Mouse (Mus musculus) urinary bladder, postnatal 36 days (tissue): ENCODE measurements at regions not wholly inside any gene's neighbourhood (a gene's known extent, or its start where the extent isn't known, plus 50 kb on each side); places are given as distances from the start of the nearest gene placed in this dataset.

Source experiments
- DNase-seq, 2 experiments: peaks; one replicate each; pipeline ENCODE4 v3.0.0; 2022; ENCODE audit warnings: low spot score in 2 of 2, mixed read lengths in 1 of 2

- no peak for DNase-seq
These were observed 122.5 kb upstream of the Twist2 start for GRCm38 (mm10) chr1:91678789-91679188.

DNA sequence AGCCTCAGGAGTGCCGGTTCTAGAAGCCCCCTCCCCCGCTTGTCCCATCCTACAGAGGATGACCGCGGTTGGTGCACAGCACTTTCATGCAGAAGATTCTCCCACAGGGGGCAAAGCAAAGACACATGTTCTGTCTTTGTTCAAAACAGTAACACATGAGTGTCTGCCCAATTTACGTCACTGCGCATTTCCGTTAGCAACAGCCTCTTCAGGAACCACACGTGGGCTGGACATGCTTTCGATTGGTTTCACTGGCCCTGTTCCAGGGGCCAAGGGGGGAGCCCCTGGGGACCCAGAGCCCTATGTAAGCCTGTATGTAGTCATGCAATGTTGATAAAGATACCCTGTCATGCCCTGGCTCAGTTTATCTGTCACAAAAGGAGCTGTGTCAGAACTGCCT is 116.2 kb upstream of the Twist2 start:
- no peak for DNase-seq

DNA sequence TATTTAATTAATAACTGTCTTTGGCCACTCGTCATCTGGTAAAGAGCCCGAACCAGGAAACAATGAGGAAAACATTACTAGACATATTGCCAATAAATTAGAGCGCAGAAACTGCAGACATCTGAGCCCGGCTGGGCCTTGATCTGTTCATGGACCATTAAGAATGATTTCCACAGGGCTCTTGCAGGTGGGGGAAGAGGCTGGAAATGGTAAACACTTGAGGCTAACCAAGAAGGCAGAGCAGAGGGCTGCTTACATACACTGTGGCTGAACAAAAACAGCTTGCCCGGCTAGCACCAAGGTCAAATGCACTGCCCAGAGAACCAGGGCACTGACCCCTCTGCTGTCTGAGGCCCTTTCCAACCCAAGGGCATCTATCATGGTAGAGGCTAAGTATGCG is 115.5 kb upstream of the Twist2 start:
- no peak for DNase-seq

DNA sequence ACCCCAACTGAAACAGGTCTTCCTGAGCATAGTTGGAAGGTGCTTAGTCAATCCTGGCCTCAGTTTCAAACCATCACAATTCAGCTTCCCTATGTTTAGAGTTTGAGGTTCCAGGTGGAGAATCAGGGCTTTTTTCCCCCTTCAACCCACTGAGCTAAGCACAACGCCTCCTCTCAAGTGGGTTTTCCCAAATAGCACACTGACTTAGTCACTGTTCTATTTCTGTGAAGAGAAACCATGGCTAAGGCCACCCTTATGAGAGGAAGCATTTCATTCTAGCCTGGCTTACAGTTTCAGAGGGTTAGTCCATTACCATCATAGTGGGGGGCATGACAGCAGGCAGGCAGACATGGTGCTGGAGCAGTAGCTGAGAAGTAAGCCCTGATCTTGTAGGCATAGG is 109.7 kb upstream of the Twist2 start:
- no peak for DNase-seq

GRCm38 (mm10) chr1:91692709-91693460 is 108.4 kb upstream of the Twist2 start:
- no peak for DNase-seq

GRCm38 (mm10) chr1:91697053-91697452 is 104.2 kb upstream of the Twist2 start:
- DNase-seq = no peak

DNA sequence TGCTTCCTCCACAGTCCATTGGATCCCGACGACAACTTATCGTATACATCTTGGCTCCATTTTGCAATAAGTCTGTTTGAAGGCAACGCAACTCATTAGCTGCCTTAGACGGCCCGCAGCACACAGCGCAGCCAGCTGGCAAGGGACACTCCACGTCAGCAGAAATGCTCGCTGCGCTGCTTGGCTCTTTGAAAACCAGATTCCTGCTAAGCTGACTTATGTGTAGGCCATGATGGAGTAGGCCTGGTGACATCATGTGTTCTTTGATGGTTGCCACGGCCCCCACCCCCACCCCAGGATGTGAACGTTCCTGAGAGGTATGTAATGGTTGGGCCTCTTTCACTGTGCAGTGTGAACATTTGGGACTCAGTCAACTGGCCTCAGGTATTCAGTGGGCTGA is 99.8 kb upstream of the Twist2 start:
- DNase-seq = no peak

GRCm38 (mm10) chr1:91702021-91702420 is 99.2 kb upstream of the Twist2 start:
- no peak for DNase-seq

GRCm38 (mm10) chr1:91702737-91703136 is 98.5 kb upstream of the Twist2 start:
- DNase-seq = no peak

DNA sequence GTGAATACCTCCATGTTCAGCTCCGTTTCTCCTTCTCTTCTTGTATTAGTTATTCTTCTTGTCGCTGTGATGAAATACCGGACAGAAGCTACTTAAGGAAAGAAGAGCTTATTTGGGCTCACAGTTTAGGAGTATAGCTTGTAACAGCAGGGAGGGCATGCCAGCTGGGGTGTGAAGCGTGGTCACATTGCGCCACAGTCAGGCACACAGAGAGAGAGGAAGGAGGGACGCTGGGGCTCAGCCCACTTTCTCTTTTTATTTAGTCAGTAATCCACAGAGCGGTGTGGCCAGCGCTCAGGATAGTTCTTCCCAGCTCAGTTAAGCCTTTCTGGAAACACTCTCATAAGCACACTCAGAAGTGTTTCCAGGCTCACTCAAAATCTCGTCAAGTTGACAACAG is 95.8 kb upstream of the Twist2 start:
- peak in 1 of 2 experiments; percentile 48 for DNase-seq

GRCm38 (mm10) chr1:91708550-91709243 is 92.6 kb upstream of the Twist2 start:
- no peak for DNase-seq

DNA sequence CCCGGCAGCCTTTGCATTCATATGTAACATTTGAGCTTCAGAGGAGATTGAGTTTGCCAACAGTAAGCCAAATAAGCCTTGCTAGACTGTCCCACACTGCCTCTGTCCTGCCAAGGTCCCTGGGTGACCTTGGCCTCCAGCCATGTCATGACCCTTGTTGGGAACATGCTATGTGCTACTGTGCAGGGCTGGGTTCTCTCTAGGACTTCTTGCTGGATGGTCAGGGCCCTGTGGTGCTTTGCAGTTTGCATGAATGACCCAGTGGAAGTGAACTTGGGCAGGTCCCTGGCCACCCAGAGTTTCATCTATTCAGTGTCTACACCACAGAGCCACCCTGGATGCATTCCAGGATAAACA is 92.0 kb upstream of the Twist2 start:
- no peak for DNase-seq

- no peak for DNase-seq
These were observed 88.1 kb upstream of the Twist2 start for GRCm38 (mm10) chr1:91713131-91713530.

DNA sequence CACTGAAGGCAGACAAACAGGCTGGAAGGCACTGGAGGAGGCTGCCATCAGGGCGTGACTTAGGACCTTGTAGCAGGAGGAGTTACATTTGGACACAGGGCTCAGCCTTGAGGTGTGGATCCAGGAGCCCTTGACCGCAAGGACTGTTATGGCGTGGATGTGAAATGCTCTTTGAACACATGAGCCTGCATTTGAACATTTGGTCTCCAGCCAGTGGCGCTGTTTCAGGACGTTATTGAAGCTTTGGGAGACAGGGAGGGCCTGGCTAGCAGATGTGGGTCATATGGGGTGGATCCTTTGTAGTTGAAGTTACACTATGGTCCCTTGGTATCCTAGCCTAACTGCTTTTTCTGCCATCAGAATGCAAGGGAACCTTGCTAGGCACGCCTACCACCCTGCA is 87.0 kb upstream of the Twist2 start:
- no peak for DNase-seq

DNA sequence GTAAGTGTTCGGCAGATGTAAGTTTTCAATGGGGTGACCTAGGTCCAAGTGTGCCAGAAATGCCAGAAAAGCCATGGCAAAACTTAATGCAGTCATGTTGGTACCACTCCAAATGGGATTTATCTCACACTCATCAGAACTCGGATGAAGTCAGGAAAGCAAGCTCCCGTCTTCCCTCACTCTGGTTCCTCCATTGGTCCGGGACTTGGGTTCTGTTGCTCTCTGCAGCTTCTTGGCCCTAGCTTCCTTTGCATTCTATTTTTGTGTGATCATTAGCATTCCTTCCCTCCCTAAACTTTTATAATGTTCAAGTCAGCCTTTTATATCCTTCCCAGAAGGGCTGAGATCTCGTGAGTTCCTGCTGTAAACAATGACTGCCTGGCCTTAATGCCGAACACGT is 85.9 kb upstream of the Twist2 start:
- no peak for DNase-seq

- DNase-seq = no peak
These were observed 85.5 kb upstream of the Twist2 start for GRCm38 (mm10) chr1:91715791-91716190.

- DNase-seq = no peak
These were observed 84.4 kb upstream of the Twist2 start for GRCm38 (mm10) chr1:91716836-91717235.

GRCm38 (mm10) chr1:91717961-91718360 is 83.3 kb upstream of the Twist2 start:
- DNase-seq = no peak

DNA sequence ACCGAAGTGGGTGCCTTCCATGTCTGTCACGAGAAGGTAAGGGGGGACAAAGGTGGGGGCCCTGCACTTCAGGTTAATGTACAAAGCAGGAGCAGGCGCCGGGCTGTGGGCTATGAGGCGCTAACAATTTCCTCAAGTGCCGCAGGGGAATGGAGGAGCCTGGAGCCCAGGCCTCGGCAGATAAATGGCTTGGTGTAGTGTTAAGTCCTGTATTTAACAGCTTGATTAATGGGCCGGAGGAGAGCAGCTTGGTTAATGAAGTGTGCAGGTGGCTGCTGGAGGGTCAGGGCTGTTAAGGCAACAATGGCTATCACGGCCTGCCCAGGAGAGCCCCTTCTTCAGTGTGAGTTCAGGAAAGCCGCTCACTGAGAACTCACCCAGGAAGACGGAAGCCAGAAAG is 72.0 kb upstream of the Twist2 start:
- DNase-seq = no peak

DNA sequence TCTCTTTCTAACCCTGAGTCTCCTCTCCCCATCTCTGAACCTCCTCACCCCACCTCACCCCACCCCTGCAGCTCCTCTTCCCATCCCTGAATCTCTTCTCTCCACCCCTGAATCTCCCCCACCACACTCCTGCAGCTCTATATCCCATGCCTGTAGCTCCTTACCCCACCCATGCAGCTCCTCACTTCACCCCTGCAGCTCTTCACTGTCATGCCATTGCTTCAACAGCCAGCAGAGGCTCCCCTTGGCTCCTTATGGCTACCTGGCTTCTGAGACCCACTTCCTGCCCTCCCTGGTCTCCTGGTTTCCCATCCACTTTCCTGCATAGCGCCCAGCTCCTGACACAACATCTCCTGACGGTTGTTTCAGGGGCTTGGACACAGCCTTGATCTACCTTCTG is 71.0 kb upstream of the Twist2 start:
- no peak for DNase-seq

DNA sequence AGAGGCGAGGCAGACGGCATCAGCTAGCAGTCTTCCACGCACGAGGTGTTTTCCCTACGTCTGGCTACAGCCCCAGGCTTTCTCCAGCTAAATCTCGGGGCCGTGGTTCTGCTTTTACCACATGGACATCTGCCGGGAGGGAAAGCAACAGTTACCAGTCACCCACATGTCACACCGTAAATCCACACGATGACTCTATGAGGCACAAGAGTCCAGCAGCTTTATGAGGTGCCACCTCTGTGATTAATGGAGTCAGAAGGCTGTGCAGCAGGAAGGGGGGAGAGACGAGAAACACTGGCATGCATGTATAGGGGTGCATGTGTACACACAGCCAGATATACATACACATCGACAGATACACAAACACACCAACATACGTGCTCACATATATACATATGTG is 69.6 kb upstream of the Twist2 start:
- DNase-seq = no peak

GRCm38 (mm10) chr1:91732461-91732861 is 68.8 kb upstream of the Twist2 start:
- DNase-seq = no peak

DNA sequence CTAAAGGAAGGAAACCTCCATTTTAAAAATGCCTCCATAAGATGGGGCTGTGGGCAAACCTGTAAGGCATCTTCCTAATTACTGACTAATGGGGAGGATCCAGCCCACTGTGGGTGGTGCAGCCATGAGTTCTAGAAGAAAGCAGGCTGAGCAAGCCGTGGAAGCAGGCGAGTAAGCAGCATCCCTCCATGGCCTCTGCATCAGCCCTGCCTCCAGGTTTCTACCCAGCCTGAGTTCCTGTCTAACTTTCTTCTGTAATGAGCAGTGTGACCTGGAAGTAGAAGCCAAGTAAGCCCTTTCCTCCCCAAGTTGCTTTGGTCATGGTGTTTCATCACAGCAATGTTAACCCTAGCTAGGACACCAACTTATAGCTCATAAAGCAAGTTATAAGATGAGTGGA is 66.5 kb upstream of the Twist2 start:
- DNase-seq = no peak

DNA sequence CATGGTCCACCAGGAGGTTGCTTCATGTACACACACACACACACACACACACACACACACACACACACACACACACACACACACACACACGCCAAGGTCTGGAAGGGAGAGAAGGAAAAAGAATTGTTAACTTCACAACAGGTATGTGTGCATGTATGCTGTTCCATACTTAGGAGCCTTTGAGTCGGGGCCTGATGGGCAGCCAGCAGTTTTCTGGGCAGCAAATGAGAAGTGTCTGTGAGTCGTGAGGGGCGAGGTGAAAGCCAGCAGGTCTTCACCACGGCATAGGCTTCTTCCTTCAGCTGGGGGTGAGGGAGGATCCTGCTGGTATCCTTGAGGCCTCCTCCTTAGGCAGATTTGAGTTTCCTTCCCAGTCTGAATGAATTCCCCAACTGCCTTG is 65.8 kb upstream of the Twist2 start:
- no peak for DNase-seq
